Comparison of ENCODE assay signal across 22 mouse cellular contexts in genomic region chr9:48721655-48722054, GRCm38 (mm10).
DNase-seq lines count a peak whose midpoint lies in the region; ATAC-seq and TF ChIP-seq lines count a peak whose summit lies in the region.
"Had no signal": no experiment of that assay in that cellular context is flagged by ENCODE, and none has a peak within 500 bp of the region (broad histone marks: within the 10 kb centered on the region; RNA-seq: fewer than 3 reads in every experiment).

No protein-coding gene starts in this region.

- ATAC-seq in heart, postnatal 0 days (ENCODE audit: insufficient read depth, low read depth), result no peak
- no peak for ATAC-seq in lung, postnatal 0 days
- ATAC-seq: forebrain, embryonic 14.5 days had no signal

- no peak overlapping the region for H3K4me2 ChIP-seq in heart, postnatal 0 days (ENCODE audit: low read depth, low read length)
- no peak overlapping the region for H3K4me2 ChIP-seq in lung, postnatal 0 days (replicated peaks; ENCODE audit: low read depth, low read length)
- H3K4me2 ChIP-seq: embryonic facial prominence, embryonic 13.5 days; embryonic facial prominence, embryonic 15.5 days; forebrain, embryonic 12.5 days had no signal

- intact Hi-C loops in heart, postnatal 25 days (cut with DNase I), result loop anchor here (1.0 to 5.0 kb wide), 2 partner anchors 71 to 116 kb away; partner anchors contain the start of gene Zbtb16

- H3K4me3 ChIP-seq in heart, postnatal 0 days (ENCODE audit: low read depth, low read length), result no peak overlapping the region
- no peak overlapping the region for H3K4me3 ChIP-seq in lung, postnatal 0 days (ENCODE audit: low read depth, low read length)
- no peak overlapping the region for H3K4me3 ChIP-seq in lung, adult 2 months (replicated peaks; ENCODE audit: extremely low read depth, low read depth, low read length)
- H3K4me3 ChIP-seq: embryonic facial prominence, embryonic 13.5 days; embryonic facial prominence, embryonic 15.5 days; erythroblast, embryonic 14.5 days; forebrain, embryonic 10.5 days; forebrain, embryonic 12.5 days had no signal

- H3K9me3 ChIP-seq in heart, postnatal 0 days (replicated peaks; ENCODE audit: control insufficient read depth, low read length), result no peaks in the 10 kb centered on the region
- no peaks in the 10 kb centered on the region for H3K9me3 ChIP-seq in lung, postnatal 0 days (ENCODE audit: low read length)
- H3K9me3 ChIP-seq: embryonic facial prominence, embryonic 13.5 days; embryonic facial prominence, embryonic 15.5 days; forebrain, embryonic 10.5 days; forebrain, embryonic 12.5 days had no signal

- WGBS in heart, postnatal 0 days, result 94% methylated on average over 6 of the region's 6 CpGs
- 85% methylated on average over 6 of the region's 6 CpGs for WGBS in lung, postnatal 0 days
- WGBS in lung, adult 2 months, result 87% methylated on average over 6 of the region's 6 CpGs

- H3K36me3 ChIP-seq in heart, postnatal 0 days (replicated peaks; ENCODE audit: control insufficient read depth, insufficient read depth, low read length), result peaks cover 7% of the 10 kb centered on the region
- H3K36me3 ChIP-seq in lung, postnatal 0 days (ENCODE audit: insufficient read depth, low read length), result peaks cover 10% of the 10 kb centered on the region; the same call in 1 of the 2 replicates
- H3K36me3 ChIP-seq: embryonic facial prominence, embryonic 13.5 days; embryonic facial prominence, embryonic 15.5 days; forebrain, embryonic 12.5 days had no signal

- H3K9ac ChIP-seq in heart, postnatal 0 days (replicated peaks; ENCODE audit: low read depth, low read length), result no peak overlapping the region
- no peak overlapping the region for H3K9ac ChIP-seq in lung, postnatal 0 days (replicated peaks; ENCODE audit: low read depth)
- H3K9ac ChIP-seq: embryonic facial prominence, embryonic 15.5 days; forebrain, embryonic 12.5 days had no signal

- TF ChIP-seq CTCF in heart, postnatal 0 days (IDR thresholded peaks at IDR 0.05; ENCODE audit: low read depth), result no peak
- no peak for TF ChIP-seq CTCF in lung, postnatal 0 days (IDR thresholded peaks at IDR 0.05)
- no peak for TF ChIP-seq CTCF in lung, adult 2 months (IDR thresholded peaks at IDR 0.05; ENCODE audit: insufficient read depth, low read length)

- H3K4me1 ChIP-seq in heart, postnatal 0 days (ENCODE audit: control insufficient read depth, insufficient read depth), result peaks cover 40% of the 10 kb centered on the region
- H3K4me1 ChIP-seq in lung, postnatal 0 days (ENCODE audit: insufficient read depth, low read depth, low read length), result peaks cover 36% of the 10 kb centered on the region
- peaks cover 20% of the 10 kb centered on the region for H3K4me1 ChIP-seq in lung, adult 2 months (ENCODE audit: control insufficient read depth, insufficient read depth, low read length)

- no peak for TF ChIP-seq EP300 in heart, postnatal 0 days (IDR thresholded peaks at IDR 0.05; ENCODE audit: low read depth)
- TF ChIP-seq EP300 in lung, postnatal 0 days (IDR thresholded peaks at IDR 0.05), result no peak

- no peak for TF ChIP-seq POLR2A in lung, adult 2 months (IDR thresholded peaks at IDR 0.05; ENCODE audit: borderline replicate concordance, extremely low read depth, low read depth, low read length)

- peak overlapping the region; percentile 98; the same call in 1 of the 2 replicates for H3K27ac ChIP-seq in heart, postnatal 0 days (ENCODE audit: low read depth)
- H3K27ac ChIP-seq in lung, postnatal 0 days (ENCODE audit: low read length), result peak overlapping the region; percentile 81; the same call in 1 of the 2 replicates
- H3K27ac ChIP-seq: embryonic facial prominence, embryonic 13.5 days; embryonic facial prominence, embryonic 15.5 days; forebrain, embryonic 10.5 days; forebrain, embryonic 12.5 days had no signal

- DNase-seq in heart, adult 11 months, result peak; percentile 91
- DNase-seq in heart, postnatal 25 days (ENCODE audit: low spot score), result no peak
- no peak for DNase-seq in heart, postnatal 0 days (ENCODE audit: low spot score)
- no peak for DNase-seq in heart, adult 8-10 months (ENCODE audit: low spot score)
- DNase-seq in lung, postnatal 0 days (ENCODE audit: low spot score), result no peak
- no peak for DNase-seq in lung, adult 2 months
- DNase-seq: adrenal gland, adult 2 months; adrenal gland, postnatal 10 days; adrenal gland, postnatal 25 days; cerebellum, adult 11 months; cerebellum, adult 18-20 months; cerebellum, adult 8-10 months; cerebellum, adult 9-11 months; cerebellum, postnatal 14 days; cerebellum, postnatal 36 days; embryo, embryonic 11 days had no signal

- H3K27me3 ChIP-seq in heart, postnatal 0 days (ENCODE audit: control insufficient read depth, insufficient read depth, low read length), result no peaks in the 10 kb centered on the region
- no peaks in the 10 kb centered on the region for H3K27me3 ChIP-seq in lung, postnatal 0 days (replicated peaks; ENCODE audit: insufficient read depth, low read length)
- H3K27me3 ChIP-seq: embryonic facial prominence, embryonic 15.5 days; forebrain, embryonic 12.5 days had no signal
